Mouse (Mus musculus) frontal cortex, adult 2 months (tissue): ENCODE results near the gene Dspp. TPM values are rescaled to one million over a fixed set of nuclear protein-coding genes. Genes with fewer than 3 reads are reported as not detected.
A peak's percentile ranks its signal among the peaks of the same experiment; 100 is the strongest.

ENCODE experiments used
- DNase-seq, 2 experiments: peaks; one replicate each; pipeline ENCODE4 v3.0.0; 2022; ENCODE audit warnings: low spot score in 1 of 2; ENCODE audit errors: extremely low spot score in 1 of 2
- polyA plus RNA-seq: library from polyadenylated mRNA; depleted of rRNA; stranded (reverse); fragments of >200 nt; gene quantifications from 2 replicates; pipeline ENCODE4 v1.2.3, GENCODE M21; 2012; rRNA removed

Dspp gene
- polyA plus RNA-seq, 1 experiment = 0.02 TPM

DNA sequence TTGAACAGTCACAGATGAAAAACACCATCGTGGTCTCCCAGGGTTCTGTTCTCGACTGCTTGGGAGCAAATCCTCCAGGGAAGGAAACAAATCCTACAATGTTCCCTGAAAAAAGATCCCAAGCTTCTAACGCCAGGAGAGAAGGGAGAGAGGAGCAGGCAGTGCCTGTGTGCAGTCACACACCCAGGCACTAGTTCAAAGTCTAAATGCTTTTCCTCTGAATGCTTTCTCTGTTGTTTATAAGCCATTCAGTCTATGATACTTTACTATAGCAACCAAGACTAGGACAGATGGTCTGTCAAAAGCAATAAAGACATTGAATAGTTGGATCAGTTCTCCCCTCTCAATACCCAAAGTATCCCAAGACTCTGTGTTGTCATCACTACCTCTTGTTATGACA is 16.8 kb downstream of the Dspp start:
- no peak for DNase-seq

DNA sequence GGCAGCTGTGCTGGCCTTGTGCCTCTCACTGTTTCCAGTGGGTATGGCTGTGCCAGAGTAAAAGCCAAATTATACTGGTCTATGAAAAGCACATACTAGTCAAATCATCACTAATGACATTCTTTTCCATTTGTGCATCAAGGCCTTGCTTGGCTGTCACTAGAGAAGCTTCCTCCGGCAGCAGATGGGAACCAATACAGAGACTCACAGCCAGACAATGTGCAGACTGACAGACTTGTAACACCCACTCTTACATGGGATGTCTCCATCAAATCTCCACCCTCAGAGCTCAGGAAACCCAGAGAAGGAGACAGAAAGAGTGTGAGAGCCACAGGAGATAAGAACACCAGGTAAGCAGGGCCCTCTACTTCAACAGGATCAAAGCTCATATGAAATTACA is 24.6 kb downstream of the Dspp start:
- no peak for DNase-seq

DNA sequence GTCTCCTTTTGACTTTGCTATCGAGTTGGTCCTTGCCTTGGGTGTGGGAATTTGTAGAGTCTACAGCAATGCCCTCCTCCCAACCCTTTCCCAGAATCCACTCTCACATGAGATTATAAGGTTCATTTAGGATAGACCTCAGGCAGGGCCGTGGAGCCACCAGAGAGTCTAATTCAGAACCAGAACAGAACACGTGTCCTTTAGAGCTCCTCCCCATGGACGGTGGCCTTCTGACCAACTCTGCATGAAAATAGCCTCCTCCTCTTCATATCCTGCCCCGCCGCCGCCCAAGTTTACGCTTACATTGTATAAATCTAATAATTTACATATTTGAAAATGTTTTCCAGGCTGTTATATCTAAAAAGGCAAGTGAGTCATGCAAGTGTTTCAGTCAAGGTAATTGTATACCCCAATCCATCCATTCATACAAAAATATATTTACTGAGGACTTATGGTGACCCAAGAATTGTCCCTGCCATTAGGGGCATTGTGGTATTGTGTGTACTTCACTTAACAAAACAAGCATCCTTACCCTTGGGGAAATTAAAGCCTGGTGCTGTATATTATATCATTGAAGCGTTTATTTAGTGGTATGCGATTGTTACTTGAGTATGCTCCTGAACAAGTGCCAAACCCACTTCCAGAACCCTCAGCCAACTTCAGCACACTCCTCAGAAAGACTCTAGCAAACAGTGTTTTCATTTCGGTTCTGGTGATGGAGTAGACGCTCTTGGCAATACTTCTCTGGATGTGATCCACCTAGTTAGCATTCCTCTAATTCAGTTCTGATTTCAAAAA is 30.8 kb downstream of the Dspp start:
- DNase-seq = no peak

DNA sequence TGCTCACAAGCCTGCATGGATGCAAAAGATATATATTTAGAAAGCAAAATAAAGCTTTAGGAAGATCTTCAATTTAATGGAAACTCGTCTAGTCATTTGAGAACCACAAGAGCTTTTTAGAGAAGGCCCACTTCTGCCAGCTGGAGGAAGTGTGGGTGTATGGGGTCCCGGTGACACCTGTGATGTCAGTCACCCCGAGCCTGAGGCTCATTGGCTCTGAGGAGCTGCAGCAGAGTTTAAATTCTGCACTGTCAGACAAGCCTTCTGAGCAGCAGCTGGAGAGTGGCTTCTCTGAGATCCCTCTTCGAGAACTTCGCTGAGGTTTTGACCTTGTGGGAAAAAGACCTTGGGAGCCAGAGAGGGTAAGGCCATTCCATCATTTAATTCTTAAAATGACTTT is 31.8 kb downstream of the Dspp start, which contains the start of gene Dmp1:
Dmp1 (plus strand) TSS at position 263 of the 400 bp plus-strand sequence.
- no peak for DNase-seq

DNA sequence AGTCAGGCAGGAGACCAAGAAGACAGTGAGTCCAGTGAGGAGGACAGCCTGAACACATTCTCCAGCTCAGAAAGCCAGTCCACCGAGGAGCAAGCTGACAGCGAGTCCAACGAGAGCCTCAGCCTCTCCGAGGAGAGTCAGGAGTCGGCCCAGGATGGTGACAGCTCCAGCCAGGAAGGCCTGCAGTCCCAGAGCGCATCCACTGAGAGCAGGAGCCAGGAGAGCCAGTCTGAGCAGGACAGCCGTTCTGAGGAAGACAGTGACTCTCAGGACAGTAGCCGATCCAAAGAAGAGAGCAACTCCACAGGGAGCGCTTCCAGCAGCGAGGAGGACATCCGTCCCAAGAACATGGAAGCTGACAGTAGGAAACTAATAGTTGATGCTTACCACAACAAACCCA is 42.0 kb downstream of the Dspp start:
- no peak for DNase-seq

DNA sequence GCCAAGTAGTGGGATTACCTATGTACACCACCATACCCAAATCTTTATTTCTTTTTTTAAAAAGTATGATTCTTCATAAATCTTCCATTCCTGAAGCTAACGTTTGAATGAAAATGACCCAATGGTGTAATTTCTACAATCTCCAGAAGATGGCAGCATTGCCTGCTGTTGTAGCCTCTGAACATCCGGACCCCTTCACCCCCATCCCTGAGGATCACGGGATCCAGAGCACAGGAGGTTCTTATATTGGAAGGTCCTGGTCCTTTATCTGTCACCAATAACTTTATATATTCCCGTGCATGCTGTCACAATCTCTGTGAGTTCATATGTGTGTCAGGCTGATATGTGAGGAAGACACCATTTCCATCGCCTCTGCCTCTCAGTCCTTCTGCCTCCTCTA is 48.4 kb downstream of the Dspp start:
- peak in 1 of 2 experiments; percentile 85 for DNase-seq

DNA sequence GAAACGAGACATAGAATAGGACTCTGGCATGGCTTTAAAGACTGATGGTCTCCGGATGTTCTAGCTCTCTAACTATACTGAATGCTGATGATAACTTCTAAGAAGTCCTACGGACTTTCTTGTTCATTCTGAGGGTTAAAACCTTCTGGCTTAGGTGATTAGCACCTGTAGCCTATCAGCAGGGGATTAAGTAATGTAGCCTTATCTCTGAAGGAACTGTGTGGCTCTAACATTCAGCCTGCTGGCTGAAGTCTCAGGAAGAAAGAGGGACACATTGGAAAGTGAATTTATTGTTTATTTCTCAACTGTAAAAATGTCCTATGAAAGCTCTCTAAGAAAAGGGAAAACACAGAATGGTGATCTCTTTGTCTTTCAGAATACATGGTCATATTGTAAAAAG is 53.8 kb downstream of the Dspp start:
- no peak for DNase-seq

DNA sequence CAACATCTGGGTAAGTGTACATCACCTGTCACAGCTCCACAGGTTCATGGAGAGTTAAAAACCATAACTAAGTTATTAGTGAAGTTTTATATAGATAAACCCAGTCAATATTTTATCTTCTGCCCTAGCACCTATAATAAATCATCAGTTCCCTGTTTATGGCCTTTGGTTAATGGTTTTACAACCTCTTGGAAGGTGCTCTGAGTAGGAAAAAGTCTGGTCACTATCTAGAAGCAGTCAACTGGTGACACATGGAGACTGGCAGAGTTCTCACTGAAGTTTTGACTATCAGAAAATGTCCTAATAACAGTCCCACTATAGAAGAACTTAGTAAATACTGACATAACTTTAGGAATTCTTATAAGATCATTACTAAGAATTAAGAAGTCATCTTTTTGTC is 54.2 kb downstream of the Dspp start:
- no peak for DNase-seq

DNA sequence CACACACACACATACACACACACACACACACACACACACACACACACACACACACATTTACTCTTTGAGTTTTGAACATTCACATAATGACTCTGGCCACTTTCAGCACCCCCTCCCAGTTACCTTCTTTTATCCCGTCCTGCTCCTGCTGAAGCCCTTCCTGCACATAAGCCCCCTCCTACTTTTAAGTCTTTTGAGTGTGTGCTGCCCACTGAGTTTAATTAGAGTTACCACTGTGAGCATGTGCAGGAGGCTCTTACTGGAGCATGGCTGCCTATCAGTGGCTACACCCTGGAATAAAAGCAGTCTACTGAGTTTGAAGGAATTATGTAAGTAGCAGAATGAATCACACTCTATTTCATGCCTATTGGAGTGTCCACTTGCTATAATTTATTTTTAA is 58.0 kb downstream of the Dspp start:
- DNase-seq = no peak

Other genes starting within 250 kb of the Dspp start
- gene Hsd17b13, start 193.3 kb upstream of the Dspp start, polyA plus RNA-seq = 0.32 and 0.34 TPM in 2 replicates
- 48.7 and 49.3 TPM in 2 replicates for gene Hsd17b11, start 148.8 kb upstream of the Dspp start, polyA plus RNA-seq
- gene Nudt9, start 124.4 kb upstream of the Dspp start, polyA plus RNA-seq = 79.1 and 81.9 TPM in 2 replicates
- not detected in 2 replicates for gene Gm17660, start 93.1 kb upstream of the Dspp start, polyA plus RNA-seq
- gene Sparcl1, start 57.0 kb upstream of the Dspp start, polyA plus RNA-seq = 1,576 and 1,727 TPM in 2 replicates
- gene Dmp1, start 31.9 kb downstream of the Dspp start, polyA plus RNA-seq = 4.1 and 4.3 TPM in 2 replicates
- gene Ibsp, start 128.5 kb downstream of the Dspp start, polyA plus RNA-seq = 0.12 and 0.40 TPM in 2 replicates
- gene Mepe, start 154.6 kb downstream of the Dspp start, polyA plus RNA-seq = 0.06 TPM in 1 of 2 replicates, not detected in the other